Mouse (Mus musculus): ENCODE data around the gene Foxp1. TPM values are rescaled to one million over a fixed set of nuclear protein-coding genes. Genes with fewer than 3 reads are reported as not detected.
A peak's percentile ranks its signal among the peaks of the same experiment; 100 is the strongest.

Foxp1 gene
- polyA plus RNA-seq, 1 experiment from 2014 or later: 88.1 TPM

GRCm38 (mm10) chr6:99241625-99242395, 280.7 kb downstream of the Foxp1 start:
- whole genome bisulfite sequencing: 93% methylated on average over 10 of the region's 10 CpGs
- Histone ChIP-seq H3K27me3 (ENCODE audit: control insufficient read depth, insufficient read depth, low read length) (no peaks in the 10 kb centered on the region), H3K27ac (replicated peaks in 1 of 2; ENCODE audit: control insufficient read depth in 1 of 2, insufficient read depth in 1 of 2, low read depth in 2 of 2, low read length in 2 of 2) (no peak overlapping the region), H3K4me3 (ENCODE audit: control insufficient read depth in 1 of 2, insufficient read depth in 1 of 2, low read depth in 1 of 2, low read length in 2 of 2) (no peak overlapping the region), H3K4me2 (ENCODE audit: low read length) (no peak overlapping the region), H3K9ac (ENCODE audit: low read length) (no peak overlapping the region), H3K9me3 (ENCODE audit: control insufficient read depth, low read length) (no peaks in the 10 kb centered on the region), H3K36me3 (ENCODE audit: control insufficient read depth, insufficient read depth, low read length) (no peaks in the 10 kb centered on the region), H3K4me1 (ENCODE audit: control insufficient read depth in 2 of 2, insufficient read depth in 2 of 2, low read length in 2 of 2) (peaks cover 0 to 2% of the 10 kb centered on the region in 2 experiments; a peak in 1 of 4 replicates)
- ATAC-seq (ENCODE audit: insufficient number of reproducible peaks, insufficient read depth, low FRiP score, low read depth): no peak; the same call in 1 of the 2 replicates

DNA sequence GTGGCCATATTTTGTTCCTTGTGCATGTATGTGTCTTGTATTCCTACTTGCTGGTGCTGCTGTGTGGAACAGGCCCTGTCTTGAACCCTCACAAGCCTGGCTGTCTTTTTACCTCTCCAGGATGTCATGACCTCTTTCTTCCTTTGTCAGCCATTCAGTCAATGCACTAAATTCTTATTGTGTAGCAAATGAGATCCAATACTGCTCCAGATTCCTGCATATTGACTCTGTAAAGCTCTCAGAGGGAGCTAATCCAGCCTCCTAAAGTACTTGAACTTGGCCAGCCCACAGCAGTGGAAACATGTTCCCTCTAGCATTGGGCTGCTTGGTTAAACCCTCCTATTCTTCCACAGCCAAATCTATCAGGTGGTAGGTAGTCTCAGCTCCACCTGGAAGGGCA, 281.8 kb downstream of the Foxp1 start:
- Histone ChIP-seq H3K9ac (ENCODE audit: low read length) (no peak overlapping the region), H3K4me3 (ENCODE audit: control insufficient read depth in 1 of 2, insufficient read depth in 1 of 2, low read depth in 1 of 2, low read length in 2 of 2) (no peak overlapping the region), H3K4me1 (ENCODE audit: control insufficient read depth in 2 of 2, insufficient read depth in 2 of 2, low read length in 2 of 2) (peaks cover 3 to 9% of the 10 kb centered on the region in 2 experiments; a peak in 3 of 4 replicates), H3K27me3 (ENCODE audit: control insufficient read depth, insufficient read depth, low read length) (no peaks in the 10 kb centered on the region), H3K36me3 (ENCODE audit: control insufficient read depth, insufficient read depth, low read length) (no peaks in the 10 kb centered on the region), H3K9me3 (ENCODE audit: control insufficient read depth, low read length) (no peaks in the 10 kb centered on the region), H3K4me2 (ENCODE audit: low read length) (no peak overlapping the region), H3K27ac (replicated peaks in 1 of 2; ENCODE audit: control insufficient read depth in 1 of 2, insufficient read depth in 1 of 2, low read depth in 2 of 2, low read length in 2 of 2) (no peak overlapping the region)
- no peak for ATAC-seq (ENCODE audit: insufficient number of reproducible peaks, insufficient read depth, low FRiP score, low read depth)

DNA sequence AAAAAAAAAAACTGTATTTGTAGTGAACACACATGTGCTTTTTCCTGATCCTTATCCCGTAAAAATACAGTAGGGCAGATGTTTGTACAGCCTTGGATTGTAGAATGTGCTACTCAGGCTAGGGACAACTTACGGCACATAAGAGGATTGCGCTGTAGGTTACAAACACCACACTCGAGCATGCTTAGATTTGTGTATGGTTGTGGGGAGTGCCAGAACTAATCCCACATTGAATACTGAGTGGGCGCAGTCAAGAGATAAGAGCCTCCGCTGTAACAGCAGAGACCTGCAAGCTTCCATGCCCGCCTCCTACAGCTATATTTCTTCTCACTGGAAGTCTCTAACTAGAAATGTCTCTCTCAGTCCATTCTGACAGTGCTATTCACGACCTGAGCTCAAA, 286.9 kb downstream of the Foxp1 start:
- Histone ChIP-seq H3K9ac (ENCODE audit: low read length) (no peak overlapping the region), H3K27me3 (ENCODE audit: control insufficient read depth, insufficient read depth, low read length) (no peaks in the 10 kb centered on the region), H3K27ac (replicated peaks in 1 of 2; ENCODE audit: control insufficient read depth in 1 of 2, insufficient read depth in 1 of 2, low read depth in 2 of 2, low read length in 2 of 2) (0 out of 4 replicates have a peak overlapping the region, but pooled peaks of 1 of the 2 experiments have one; percentile 41), H3K9me3 (ENCODE audit: control insufficient read depth, low read length) (no peaks in the 10 kb centered on the region), H3K36me3 (ENCODE audit: control insufficient read depth, insufficient read depth, low read length) (no peaks in the 10 kb centered on the region), H3K4me1 (ENCODE audit: control insufficient read depth in 2 of 2, insufficient read depth in 2 of 2, low read length in 2 of 2) (peaks cover 9 to 16% of the 10 kb centered on the region in 2 experiments), H3K4me2 (ENCODE audit: low read length) (no peak overlapping the region), H3K4me3 (ENCODE audit: control insufficient read depth in 1 of 2, insufficient read depth in 1 of 2, low read depth in 1 of 2, low read length in 2 of 2) (no peak overlapping the region)
- WGBS: 46% methylated on average over 8 of the region's 8 CpGs
- no peak for ATAC-seq (ENCODE audit: insufficient number of reproducible peaks, insufficient read depth, low FRiP score, low read depth)

GRCm38 (mm10) chr6:99233411-99233810, 289.1 kb downstream of the Foxp1 start:
- Histone ChIP-seq H3K27me3 (ENCODE audit: control insufficient read depth, insufficient read depth, low read length) (no peaks in the 10 kb centered on the region), H3K4me2 (ENCODE audit: low read length) (no peak overlapping the region), H3K36me3 (ENCODE audit: control insufficient read depth, insufficient read depth, low read length) (no peaks in the 10 kb centered on the region), H3K9me3 (ENCODE audit: control insufficient read depth, low read length) (no peaks in the 10 kb centered on the region), H3K4me3 (ENCODE audit: control insufficient read depth in 1 of 2, insufficient read depth in 1 of 2, low read depth in 1 of 2, low read length in 2 of 2) (no peak overlapping the region), H3K9ac (ENCODE audit: low read length) (no peak overlapping the region), H3K27ac (replicated peaks in 1 of 2; ENCODE audit: control insufficient read depth in 1 of 2, insufficient read depth in 1 of 2, low read depth in 2 of 2, low read length in 2 of 2) (no peak overlapping the region), H3K4me1 (ENCODE audit: control insufficient read depth in 2 of 2, insufficient read depth in 2 of 2, low read length in 2 of 2) (peaks cover 9 to 16% of the 10 kb centered on the region in 2 experiments)
- 88% methylated on average over 10 of the region's 10 CpGs for WGBS
- ATAC-seq (ENCODE audit: insufficient number of reproducible peaks, insufficient read depth, low FRiP score, low read depth): no peak

DNA sequence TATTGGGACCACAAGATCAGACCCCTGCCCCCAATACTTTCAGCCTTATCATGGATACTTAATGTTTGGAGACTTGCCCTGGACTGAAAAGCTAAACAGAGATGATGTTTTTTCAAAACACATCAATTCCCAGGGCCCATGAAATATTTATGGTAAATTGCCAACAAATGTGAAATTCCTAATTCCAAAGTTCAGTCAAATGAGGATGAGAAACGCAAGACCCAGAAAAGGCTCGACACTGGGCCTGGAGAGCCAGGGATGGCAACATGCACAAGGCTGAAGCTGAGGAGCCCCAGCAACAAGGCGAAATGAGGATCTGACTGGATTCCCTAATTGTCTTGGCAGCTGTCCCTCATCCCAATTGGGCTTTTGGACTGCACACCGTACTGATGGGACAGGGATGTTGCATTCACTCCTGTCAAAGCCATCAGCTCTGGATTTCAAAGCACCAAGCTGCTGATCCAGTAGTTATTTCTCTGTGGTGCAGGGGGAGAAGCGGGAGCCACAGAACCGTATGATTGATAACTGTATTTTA, 294.1 kb downstream of the Foxp1 start:
- no peak overlapping the region for H3K4me3 ChIP-seq (ENCODE audit: control insufficient read depth in 1 of 2, insufficient read depth in 1 of 2, low read depth in 1 of 2, low read length in 2 of 2)
- H3K27me3 ChIP-seq (ENCODE audit: control insufficient read depth, insufficient read depth, low read length): no peaks in the 10 kb centered on the region
- H3K9me3 ChIP-seq (ENCODE audit: control insufficient read depth, low read length): no peaks in the 10 kb centered on the region
- H3K27ac ChIP-seq (replicated peaks in 1 of 2; ENCODE audit: control insufficient read depth in 1 of 2, insufficient read depth in 1 of 2, low read depth in 2 of 2, low read length in 2 of 2): no peak overlapping the region
- H3K36me3 ChIP-seq (ENCODE audit: control insufficient read depth, insufficient read depth, low read length): no peaks in the 10 kb centered on the region
- no peak overlapping the region for H3K4me2 ChIP-seq (ENCODE audit: low read length)
- H3K9ac ChIP-seq (ENCODE audit: low read length): no peak overlapping the region
- H3K4me1 ChIP-seq (ENCODE audit: control insufficient read depth in 2 of 2, insufficient read depth in 2 of 2, low read length in 2 of 2): peaks cover 4 to 6% of the 10 kb centered on the region in 2 experiments; a peak in 3 of 4 replicates
- WGBS: 84% methylated on average over 6 of the region's 6 CpGs
- no peak for ATAC-seq (ENCODE audit: insufficient number of reproducible peaks, insufficient read depth, low FRiP score, low read depth)

GRCm38 (mm10) chr6:99221147-99221546, 301.4 kb downstream of the Foxp1 start:
- 67% methylated on average over 5 of the region's 5 CpGs for WGBS
- no peak for ATAC-seq (ENCODE audit: insufficient number of reproducible peaks, insufficient read depth, low FRiP score, low read depth)
- peak overlapping the region in 1 of 2 experiments; percentile 53; a peak in 2 of 4 replicates for H3K27ac ChIP-seq (replicated peaks in 1 of 2; ENCODE audit: control insufficient read depth in 1 of 2, insufficient read depth in 1 of 2, low read depth in 2 of 2, low read length in 2 of 2)

GRCm38 (mm10) chr6:99220472-99220871, 302.0 kb downstream of the Foxp1 start:
- peaks cover 2 to 15% of the 10 kb centered on the region in 2 experiments; a peak in 2 of 4 replicates for H3K4me1 ChIP-seq (ENCODE audit: control insufficient read depth in 2 of 2, insufficient read depth in 2 of 2, low read length in 2 of 2)
- no peak overlapping the region for H3K4me3 ChIP-seq (ENCODE audit: control insufficient read depth in 1 of 2, insufficient read depth in 1 of 2, low read depth in 1 of 2, low read length in 2 of 2)
- H3K27me3 ChIP-seq (ENCODE audit: control insufficient read depth, insufficient read depth, low read length): no peaks in the 10 kb centered on the region
- no peak overlapping the region for H3K27ac ChIP-seq (replicated peaks in 1 of 2; ENCODE audit: control insufficient read depth in 1 of 2, insufficient read depth in 1 of 2, low read depth in 2 of 2, low read length in 2 of 2)
- no peak overlapping the region for H3K9ac ChIP-seq (ENCODE audit: low read length)
- no peak overlapping the region for H3K4me2 ChIP-seq (ENCODE audit: low read length)
- no peak for ATAC-seq (ENCODE audit: insufficient number of reproducible peaks, insufficient read depth, low FRiP score, low read depth)
- 98% methylated on average over 3 of the region's 3 CpGs for WGBS
- no peaks in the 10 kb centered on the region for H3K36me3 ChIP-seq (ENCODE audit: control insufficient read depth, insufficient read depth, low read length)
- no peaks in the 10 kb centered on the region for H3K9me3 ChIP-seq (ENCODE audit: control insufficient read depth, low read length)

More at GRCm38 (mm10) chr6:99221147-99221546, 301.4 kb downstream of the Foxp1 start:
- H3K4me2 ChIP-seq (ENCODE audit: low read length): no peak overlapping the region
- H3K36me3 ChIP-seq (ENCODE audit: control insufficient read depth, insufficient read depth, low read length): no peaks in the 10 kb centered on the region
- no peaks in the 10 kb centered on the region for H3K9me3 ChIP-seq (ENCODE audit: control insufficient read depth, low read length)
- peaks cover 2 to 15% of the 10 kb centered on the region in 2 experiments; a peak in 2 of 4 replicates for H3K4me1 ChIP-seq (ENCODE audit: control insufficient read depth in 2 of 2, insufficient read depth in 2 of 2, low read length in 2 of 2)
- H3K4me3 ChIP-seq (ENCODE audit: control insufficient read depth in 1 of 2, insufficient read depth in 1 of 2, low read depth in 1 of 2, low read length in 2 of 2): no peak overlapping the region
- no peaks in the 10 kb centered on the region for H3K27me3 ChIP-seq (ENCODE audit: control insufficient read depth, insufficient read depth, low read length)
- H3K9ac ChIP-seq (ENCODE audit: low read length): no peak overlapping the region

All from heart, embryonic 14.5 days (tissue).